ENCODE assay signal across 8 mouse cellular contexts in genomic region chr5:43661997-43662961, GRCm38 (mm10). TPM values are rescaled to one million over a fixed set of nuclear protein-coding genes. Genes with fewer than 3 reads are reported as not detected.
DNase-seq lines count a peak whose midpoint lies in the region; ATAC-seq and TF ChIP-seq lines count a peak whose summit lies in the region.

Gene Cc2d2a, plus strand, starts transcription at chr5:43662346.

- H3K9me3 ChIP-seq in embryonic facial prominence, embryonic 14.5 days (ENCODE audit: control insufficient read depth, low read length): no peaks in the 10 kb centered on the region
- no peaks in the 10 kb centered on the region for H3K9me3 ChIP-seq in heart, embryonic 15.5 days (replicated peaks)
- H3K9me3 ChIP-seq in liver, embryonic 16.5 days (replicated peaks; ENCODE audit: control insufficient read depth, low read length): no peaks in the 10 kb centered on the region

- H3K9ac ChIP-seq in embryonic facial prominence, embryonic 14.5 days (ENCODE audit: low read depth, low read length): peak within 1 kb of the TSS; percentile 65
- peak within 1 kb of the TSS; percentile 62 for H3K9ac ChIP-seq in heart, embryonic 15.5 days
- H3K9ac ChIP-seq in liver, embryonic 16.5 days (ENCODE audit: low read depth, low read length): 0 out of 2 replicates have a peak within 1 kb of the TSS, but pooled peaks have one; percentile 1

- peak; percentile 10 to 27 for DNase-seq in urinary bladder, adult 18-20 months (ENCODE audit: low spot score in 2 of 2)
- DNase-seq in urinary bladder, postnatal 25 days (ENCODE audit: low spot score): no peak
- peak; percentile 84 for DNase-seq in embryonic facial prominence, embryonic 14.5 days (ENCODE audit: low spot score)
- DNase-seq in kidney, postnatal 10 days: peak; percentile 68
- no peak for DNase-seq in T-cell, adult 2 months (ENCODE audit: low spot score)

- H3K36me3 ChIP-seq in embryonic facial prominence, embryonic 14.5 days (ENCODE audit: control insufficient read depth, insufficient read depth, low read length): no peaks in the 10 kb centered on the region
- no peaks in the 10 kb centered on the region for H3K36me3 ChIP-seq in heart, embryonic 15.5 days
- H3K36me3 ChIP-seq in liver, embryonic 16.5 days (ENCODE audit: control insufficient read depth, insufficient read depth): no peaks in the 10 kb centered on the region

- H3K4me2 ChIP-seq in embryonic facial prominence, embryonic 14.5 days (ENCODE audit: low read depth, low read length): peak within 1 kb of the TSS; percentile 64
- H3K4me2 ChIP-seq in heart, embryonic 15.5 days: peak within 1 kb of the TSS; percentile 58
- H3K4me2 ChIP-seq in liver, embryonic 16.5 days (ENCODE audit: low read depth, low read length): peak within 1 kb of the TSS; percentile 30

- WGBS in embryonic facial prominence, embryonic 14.5 days: 5% methylated on average over 19 of the region's 19 CpGs
- 4% methylated on average over 19 of the region's 19 CpGs for WGBS in heart, embryonic 15.5 days
- 9% methylated on average over 19 of the region's 19 CpGs for WGBS in liver, embryonic 16.5 days (ENCODE audit: insufficient replicate concordance)
- WGBS in olfactory bulb, adult 2 months: 8% methylated on average over 19 of the region's 19 CpGs

- TF ChIP-seq POLR2A in olfactory bulb, adult 2 months (IDR thresholded peaks at IDR 0.05; ENCODE audit: insufficient read depth, low read depth, low read length): no peak

- ATAC-seq in embryonic facial prominence, embryonic 14.5 days (ENCODE audit: low read depth): peak; percentile 83
- ATAC-seq in heart, embryonic 15.5 days (replicated peaks; ENCODE audit: insufficient number of reproducible peaks, insufficient read depth, low FRiP score, low read depth): peak; percentile 69
- no peak; the same call in 1 of the 2 replicates for ATAC-seq in liver, embryonic 16.5 days (ENCODE audit: low read depth)

- H3K4me1 ChIP-seq in embryonic facial prominence, embryonic 14.5 days (ENCODE audit: control insufficient read depth, insufficient read depth, low read length): peaks cover 16% of the 10 kb centered on the region
- peaks cover 28% of the 10 kb centered on the region for H3K4me1 ChIP-seq in heart, embryonic 15.5 days (replicated peaks)
- no peaks in the 10 kb centered on the region; the same call in 1 of the 2 replicates for H3K4me1 ChIP-seq in liver, embryonic 16.5 days (ENCODE audit: control insufficient read depth, low read depth, low read length)
- H3K4me1 ChIP-seq in olfactory bulb, adult 2 months (ENCODE audit: control insufficient read depth, insufficient read depth, low read length): peaks cover 12% of the 10 kb centered on the region

- H3K27ac ChIP-seq in embryonic facial prominence, embryonic 14.5 days (replicated peaks; ENCODE audit: low read depth, low read length): peak within 1 kb of the TSS; percentile 91
- peak within 1 kb of the TSS; percentile 98 for H3K27ac ChIP-seq in heart, embryonic 15.5 days
- H3K27ac ChIP-seq in liver, embryonic 16.5 days (ENCODE audit: low read length): no peak within 1 kb of the TSS; the same call in 1 of the 2 replicates
- peak within 1 kb of the TSS; percentile 68 for H3K27ac ChIP-seq in olfactory bulb, adult 2 months (ENCODE audit: insufficient read depth, low read depth, low read length)

- peak within 1 kb of the TSS; percentile 46 for H3K4me3 ChIP-seq in embryonic facial prominence, embryonic 14.5 days (ENCODE audit: low read depth, low read length)
- H3K4me3 ChIP-seq in heart, embryonic 15.5 days: peak within 1 kb of the TSS; percentile 63
- H3K4me3 ChIP-seq in liver, embryonic 16.5 days (ENCODE audit: low read depth, low read length): peak within 1 kb of the TSS; percentile 52
- H3K4me3 ChIP-seq in olfactory bulb, adult 2 months (ENCODE audit: insufficient read depth, low read depth, low read length): peak within 1 kb of the TSS; percentile 60

- no peak for TF ChIP-seq CTCF in olfactory bulb, adult 2 months (IDR thresholded peaks at IDR 0.05; ENCODE audit: insufficient read depth, low read depth, low read length)

- no peaks in the 10 kb centered on the region for H3K27me3 ChIP-seq in embryonic facial prominence, embryonic 14.5 days (replicated peaks; ENCODE audit: control insufficient read depth, insufficient read depth, low read length)
- no peaks in the 10 kb centered on the region for H3K27me3 ChIP-seq in heart, embryonic 15.5 days
- H3K27me3 ChIP-seq in liver, embryonic 16.5 days (ENCODE audit: control insufficient read depth, insufficient read depth, low read depth, low read length): no peaks in the 10 kb centered on the region

RNA-seq across cellular contexts. Expression of gene Cc2d2a, which starts in this region (rescaled TPM):
- polyA plus RNA-seq in embryonic facial prominence, embryonic 14.5 days (2014; fragmentation: Nextera tagmentation; extraction: Ambion mirVana): 8.7 and 9.0 TPM in 2 replicates
- polyA plus RNA-seq in heart, embryonic 15.5 days (2015; fragmentation: Nextera tagmentation; extraction: Ambion mirVana): 9.2 and 9.5 TPM in 2 replicates
- polyA plus RNA-seq in liver, embryonic 16.5 days (2015; fragmentation: Nextera tagmentation; extraction: Ambion mirVana): 1.2 and 1.3 TPM in 2 replicates
- not detected in 2 replicates for polyA plus RNA-seq in olfactory bulb, adult 2 months (2012; ENCODE audit: insufficient read depth, insufficient read length, low replicate concordance, missing spikeins)

Comparison
In these comparisons a context has a peak if more than half of its experiments do, and no peak if none do; other contexts are left out.
1. DNase-seq: peak in urinary bladder, adult 18-20 months (2 of 2), embryonic facial prominence, embryonic 14.5 days (single experiment) and kidney, postnatal 10 days (single experiment); none in urinary bladder, postnatal 25 days (single experiment) and T-cell, adult 2 months (single experiment).
2. H3K9ac ChIP-seq: peak in every context shown above with its lines; median percentile 65 in embryonic facial prominence, embryonic 14.5 days; 62 in heart, embryonic 15.5 days; 1 in liver, embryonic 16.5 days.
3. Peak in every context shown above with its lines, with median percentiles within 50 percentile points of each other: H3K4me2 ChIP-seq and H3K4me3 ChIP-seq.